Mouse (Mus musculus) heart, embryonic 15.5 days (tissue): ENCODE results near the gene Apex1. TPM values are rescaled to one million over a fixed set of nuclear protein-coding genes. Genes with fewer than 3 reads are reported as not detected.
"Not testable (repeated sequence)": the region's sequence is repeated elsewhere in the genome, so short reads cannot be mapped to it uniquely, and the experiment has no call there.

Experiments
- ATAC-seq: fragments of 200-750 bp; cut with Nextera tagmentation; replicated peaks from 2 replicates; pipeline ENCODE4 v1.8.0; 2017; ENCODE audit warnings: low read depth, moderate TSS enrichment; ENCODE audit not compliant: insufficient number of reproducible peaks, insufficient read depth, low FRiP score
- H3K27ac ChIP-seq: fragments of 300-500 bp; sonication (generic); 2 replicates; pipeline ENCODE4 v1.5.1; 2015; ENCODE audit warnings: mild to moderate bottlenecking, inconsistent platforms
- H3K27me3 ChIP-seq: fragments of 300-500 bp; sonication (generic); 2 replicates; pipeline ENCODE4 v1.6.1; 2015; ENCODE audit warnings: inconsistent platforms
- H3K36me3 ChIP-seq: fragments of 300-500 bp; sonication (generic); 2 replicates; pipeline ENCODE4 v1.6.1; 2015; ENCODE audit warnings: mild to moderate bottlenecking, inconsistent platforms
- H3K4me1 ChIP-seq: fragments of 300-500 bp; sonication (generic); replicated peaks from 2 replicates; pipeline ENCODE4 v1.6.1; 2015; ENCODE audit warnings: inconsistent platforms
- H3K4me2 ChIP-seq: fragments of 300-500 bp; sonication (generic); 2 replicates; pipeline ENCODE4 v1.6.1; 2015; ENCODE audit warnings: inconsistent platforms, mild to moderate bottlenecking, moderate library complexity
- H3K4me3 ChIP-seq: fragments of 300-500 bp; sonication (generic); 2 replicates; pipeline ENCODE4 v1.5.1; 2015; ENCODE audit warnings: mild to moderate bottlenecking, inconsistent platforms
- H3K9ac ChIP-seq: fragments of 300-500 bp; sonication (generic); 2 replicates; pipeline ENCODE4 v1.6.1; 2015; ENCODE audit warnings: mild to moderate bottlenecking, inconsistent platforms
- H3K9me3 ChIP-seq: fragments of 300-500 bp; sonication (generic); replicated peaks from 2 replicates; pipeline ENCODE4 v1.6.1; 2016; ENCODE audit warnings: inconsistent platforms
- WGBS: fragments of 180-500 bp; shearing (Covaris S2); methylation state at CpG from one replicate; pipeline ENCODE4 v1.1.7; 2015; ENCODE audit warnings: mixed read lengths; 5-methylcytosine and 5-hydroxymethylcytosine counted together
- polyA plus RNA-seq: library from polyadenylated mRNA; unstranded; fragments of >200 nt; fragmentation: Nextera tagmentation; extraction: Ambion mirVana; gene quantifications from 2 replicates; pipeline ENCODE4 v1.2.1, GENCODE M21; 2015

Apex1 gene
- polyA plus RNA-seq, 1 experiment from 2014 or later = 107 TPM

GRCm38 (mm10) chr14:50930377-50930753 lies 5.6 kb downstream of the Apex1 start:
- Histone ChIP-seq H3K4me1 (peaks cover 20% of the 10 kb centered on the region), H3K4me3 (peak overlapping the region; percentile 95), H3K4me2 (peak overlapping the region; percentile 87), H3K9me3 (no peaks in the 10 kb centered on the region), H3K27ac (peak overlapping the region; percentile 86), H3K27me3 (no peaks in the 10 kb centered on the region), H3K9ac (peak overlapping the region; percentile 99), H3K36me3 (peaks cover 27% of the 10 kb centered on the region)
- WGBS = under 1% methylated on average over 38 of the region's 38 CpGs
- peak; percentile 40 for ATAC-seq

- Histone ChIP-seq H3K4me1 (peaks cover 15% of the 10 kb centered on the region), H3K4me2 (peak within 1 kb of the TSS; percentile 87), H3K27ac (peak within 1 kb of the TSS; percentile 91), H3K36me3 (peaks cover 27% of the 10 kb centered on the region), H3K9ac (peak within 1 kb of the TSS; percentile 99), H3K4me3 (peak within 1 kb of the TSS; percentile 95), H3K27me3 (no peaks in the 10 kb centered on the region), H3K9me3 (no peaks in the 10 kb centered on the region)
- WGBS = 0% methylated on average over 68 of the region's 68 CpGs
- peak; percentile 99 for ATAC-seq
Observed at GRCm38 (mm10) chr14:50930754-50931492, 6.2 kb downstream of the Apex1 start, which contains the start of the genes Pip4p1 and Pnp. TSS of gene Pip4p1 (minus strand) at chr14:50930856. TSS of gene Pnp (plus strand) at chr14:50931082.

DNA sequence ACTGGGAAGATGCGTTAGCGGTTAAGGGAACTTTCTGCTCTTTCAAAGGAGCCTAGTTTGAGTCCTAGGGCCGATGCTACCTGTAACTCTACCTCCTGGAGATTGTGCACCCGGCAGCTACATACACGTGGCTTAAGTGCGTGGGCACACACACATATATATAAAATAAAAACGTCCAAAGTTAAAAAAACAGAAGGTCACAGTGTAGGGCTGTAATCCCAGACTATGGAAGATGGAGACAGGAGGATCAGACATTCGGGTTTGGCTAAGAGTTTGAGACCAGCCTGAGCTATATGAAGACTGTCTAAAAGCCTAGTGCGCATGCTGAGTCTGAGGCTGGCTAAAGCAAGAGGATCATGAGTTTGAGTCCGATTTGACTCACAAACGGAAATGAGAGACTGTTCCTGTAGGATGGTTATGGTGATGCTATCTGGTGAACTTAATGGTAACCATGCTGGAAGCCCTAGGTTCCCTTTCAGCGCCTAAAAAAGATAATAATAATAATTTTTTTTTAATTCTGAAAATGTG lies 6.8 kb downstream of the Apex1 start:
- H3K9ac ChIP-seq = peak overlapping the region; percentile 63
- H3K27ac ChIP-seq = peak overlapping the region; percentile 91
- H3K4me2 ChIP-seq = peak overlapping the region; percentile 79
- no peaks in the 10 kb centered on the region for H3K27me3 ChIP-seq
- peaks cover 12% of the 10 kb centered on the region for H3K4me1 ChIP-seq
- peaks cover 22% of the 10 kb centered on the region for H3K36me3 ChIP-seq
- 11% methylated on average over 12 of the region's 12 CpGs for WGBS
- ATAC-seq = no peak
- H3K4me3 ChIP-seq = peak overlapping the region; percentile 95
- no peaks in the 10 kb centered on the region for H3K9me3 ChIP-seq

DNA sequence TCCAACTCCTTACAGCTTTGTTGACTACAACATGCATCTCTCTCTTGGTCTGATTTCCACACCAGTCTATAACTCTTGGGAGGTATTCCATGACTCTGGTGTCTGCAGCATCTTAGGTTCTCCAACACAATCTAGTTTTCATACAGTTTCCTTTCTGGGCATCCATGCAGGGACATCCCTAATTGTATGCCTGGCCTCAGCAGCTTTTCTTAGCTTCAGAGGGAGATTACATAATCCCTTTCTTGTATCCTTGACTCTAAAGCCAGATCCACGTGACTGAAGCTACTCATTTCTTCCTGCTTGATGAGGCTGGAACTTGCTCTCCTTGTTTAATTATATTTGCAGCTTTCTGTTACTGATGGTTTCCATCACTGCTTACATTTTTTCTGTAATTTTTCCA lies 11.9 kb downstream of the Apex1 start:
- Histone ChIP-seq H3K4me3 (no peak overlapping the region), H3K4me1 (peaks cover 1% of the 10 kb centered on the region), H3K9ac (no peak overlapping the region), H3K27ac (no peak overlapping the region), H3K4me2 (no peak overlapping the region), H3K9me3 (no peaks in the 10 kb centered on the region), H3K36me3 (no peaks in the 10 kb centered on the region), H3K27me3 (no peaks in the 10 kb centered on the region)
- ATAC-seq = no peak
- WGBS = 47% methylated on average over 1 of the region's 1 CpGs

- Histone ChIP-seq H3K4me1 (no peaks in the 10 kb centered on the region), H3K4me2 (no peak overlapping the region), H3K9me3 (no peaks in the 10 kb centered on the region), H3K36me3 (no peaks in the 10 kb centered on the region), H3K4me3 (no peak overlapping the region), H3K9ac (no peak overlapping the region), H3K27ac (no peak overlapping the region), H3K27me3 (no peaks in the 10 kb centered on the region)
- WGBS = 81% methylated on average over 3 of the region's 3 CpGs
- ATAC-seq = no peak
Observed at GRCm38 (mm10) chr14:50938119-50938908, 13.5 kb downstream of the Apex1 start.

- Histone ChIP-seq H3K4me3 (no peak overlapping the region), H3K27me3 (no peaks in the 10 kb centered on the region), H3K9ac (no peak overlapping the region), H3K36me3 (no peaks in the 10 kb centered on the region), H3K4me1 (peaks cover 2% of the 10 kb centered on the region), H3K4me2 (no peak overlapping the region), H3K9me3 (no peaks in the 10 kb centered on the region), H3K27ac (no peak overlapping the region)
- WGBS = 21% methylated on average over 2 of the region's 2 CpGs
- no peak for ATAC-seq
Observed at GRCm38 (mm10) chr14:50938940-50939339, 14.2 kb downstream of the Apex1 start.

DNA sequence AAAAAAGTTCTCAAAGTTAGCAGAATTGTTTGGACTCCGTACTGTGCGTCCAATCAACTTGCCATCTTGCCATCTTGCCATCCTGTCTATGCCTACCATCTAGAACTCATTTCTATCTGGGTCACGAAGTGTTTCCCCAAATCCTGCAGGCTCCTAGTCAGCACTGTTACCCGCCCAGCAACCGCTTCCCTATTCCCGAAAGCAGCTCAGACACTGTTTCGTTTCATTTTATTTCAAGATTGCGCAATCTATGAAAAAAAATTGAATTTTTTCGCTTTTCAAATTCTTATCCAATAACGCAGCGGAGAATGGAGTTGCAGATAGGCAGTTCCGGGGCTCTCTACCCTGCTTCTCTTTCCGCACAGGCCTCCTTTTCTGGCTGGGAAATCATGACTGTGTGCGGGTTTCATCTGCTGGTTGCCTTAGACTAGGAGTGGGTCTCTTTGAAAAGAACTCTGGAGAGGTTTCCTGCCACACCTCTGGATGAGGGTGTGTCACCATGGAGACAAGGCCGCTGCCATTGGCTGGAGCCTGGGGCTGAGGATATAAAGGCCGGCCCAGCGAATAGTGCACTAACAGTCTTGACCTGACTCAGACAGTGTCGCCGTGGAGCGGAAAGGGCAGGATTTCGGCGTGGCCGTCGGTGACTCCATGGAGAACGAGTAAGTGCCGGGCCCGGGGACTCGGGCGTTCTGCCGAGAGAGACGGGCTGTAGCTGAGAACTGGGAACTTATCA lies 19.3 kb downstream of the Apex1 start, which contains the start of gene Gm49342:
Gene Gm49342, plus strand, starts transcription at position 586 of the 736 bp plus-strand sequence.
- WGBS = 13% methylated on average over 31 of the region's 31 CpGs
- Histone ChIP-seq H3K4me2 (peak within 1 kb of the TSS; percentile 60), H3K27me3 (no peaks in the 10 kb centered on the region), H3K4me3 (peak within 1 kb of the TSS; percentile 61), H3K9me3 (no peaks in the 10 kb centered on the region), H3K36me3 (no peaks in the 10 kb centered on the region), H3K4me1 (peaks cover 10% of the 10 kb centered on the region), H3K9ac (peak within 1 kb of the TSS; percentile 45), H3K27ac (peak within 1 kb of the TSS; percentile 93)
- ATAC-seq = peak; percentile 96

GRCm38 (mm10) chr14:50944668-50945033 lies 19.9 kb downstream of the Apex1 start:
- H3K9me3 ChIP-seq, H3K27me3 ChIP-seq, H3K36me3 ChIP-seq: not testable (repeated sequence)
- peak overlapping the region; percentile 60 for H3K4me2 ChIP-seq
- peak overlapping the region; percentile 45 for H3K9ac ChIP-seq
- WGBS = under 1% methylated on average over 15 of the region's 15 CpGs
- peaks cover 10% of the 10 kb centered on the region for H3K4me1 ChIP-seq
- H3K4me3 ChIP-seq = peak overlapping the region; percentile 61
- ATAC-seq = peak; percentile 95
- H3K27ac ChIP-seq = peak overlapping the region; percentile 93

DNA sequence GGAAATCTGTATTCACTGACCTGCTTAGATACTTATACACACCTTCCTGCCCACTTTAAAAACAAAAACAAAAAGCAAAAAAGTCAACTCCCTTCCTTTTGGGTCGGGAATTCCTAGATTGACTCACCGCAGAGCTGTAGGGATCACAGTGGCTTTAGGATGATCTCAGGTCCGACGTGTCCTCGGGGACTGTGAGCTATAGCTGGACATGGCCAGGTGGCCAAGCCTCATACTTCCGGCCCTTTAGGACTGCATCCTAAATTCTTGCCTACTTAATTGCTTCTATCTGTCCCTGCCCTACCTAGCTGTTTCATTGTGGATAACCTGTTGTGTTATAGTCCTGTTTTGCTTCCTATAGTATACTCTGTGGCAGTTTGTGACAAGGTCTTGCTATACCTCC lies 20.3 kb downstream of the Apex1 start:
- Histone ChIP-seq H3K4me2 (peak overlapping the region; percentile 60), H3K4me3 (peak overlapping the region; percentile 61), H3K9ac (peak overlapping the region; percentile 45), H3K4me1 (peaks cover 10% of the 10 kb centered on the region), H3K27ac (peak overlapping the region; percentile 93)
- not testable (repeated sequence) for H3K9me3 ChIP-seq, H3K27me3 ChIP-seq, ATAC-seq, H3K36me3 ChIP-seq
- WGBS = 11% methylated on average over 6 of the region's 6 CpGs

DNA sequence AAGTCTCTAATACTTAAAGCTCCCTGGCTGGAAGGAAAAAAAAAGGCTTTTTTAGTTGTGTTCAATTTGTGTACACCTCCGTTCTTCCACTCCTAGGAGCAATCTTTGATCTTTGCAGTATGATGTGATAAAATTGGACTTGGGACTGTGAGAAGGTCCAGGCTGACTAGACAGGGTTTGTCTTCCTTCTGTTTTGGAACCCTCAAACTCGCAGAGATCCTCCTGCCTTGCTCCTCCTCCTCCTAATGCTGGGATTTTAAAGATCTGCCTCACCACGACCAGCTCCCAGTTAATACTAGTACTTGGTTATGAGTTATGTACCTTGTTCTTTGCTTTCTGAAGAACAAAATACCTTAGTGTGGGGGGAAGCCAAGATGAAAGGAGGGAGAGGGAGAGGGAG lies 20.8 kb downstream of the Apex1 start:
- H3K4me3 ChIP-seq = peak overlapping the region; percentile 61
- WGBS = 25% methylated on average over 3 of the region's 3 CpGs
- ATAC-seq, H3K9me3 ChIP-seq, H3K36me3 ChIP-seq, H3K27me3 ChIP-seq: not testable (repeated sequence)
- H3K4me2 ChIP-seq = peak overlapping the region; percentile 60
- H3K27ac ChIP-seq = peak overlapping the region; percentile 93; the same call in 1 of the 2 replicates
- H3K4me1 ChIP-seq = peaks cover 10% of the 10 kb centered on the region
- peak overlapping the region; percentile 45 for H3K9ac ChIP-seq

- Histone ChIP-seq H3K9me3 (no peaks in the 10 kb centered on the region), H3K27me3 (no peaks in the 10 kb centered on the region), H3K4me1 (peaks cover 3% of the 10 kb centered on the region; the same call in 1 of the 2 replicates), H3K4me2 (peak overlapping the region; percentile 59; the same call in 1 of the 2 replicates), H3K36me3 (peaks cover 9% of the 10 kb centered on the region), H3K4me3 (no peak overlapping the region), H3K27ac (no peak overlapping the region), H3K9ac (no peak overlapping the region)
- no peak for ATAC-seq
- 83% methylated on average over 10 of the region's 10 CpGs for WGBS
Observed at GRCm38 (mm10) chr14:50955487-50955886, 30.7 kb downstream of the Apex1 start.
